Mouse (Mus musculus): Measurements from ENCODE around the gene Mrgprh. TPM values are rescaled to one million over a fixed set of nuclear protein-coding genes. Genes with fewer than 3 reads are reported as not detected.

The Mrgprh gene
- not detected for polyA plus RNA-seq (2017; shearing (Covaris generic))

GRCm38 (mm10) chr17:12875734-12876133, at the start of gene Mrgprh:
Mrgprh (plus strand) TSS chr17:12876034.

GRCm38 (mm10) chr17:12868043-12868442, 7.8 kb upstream of the Mrgprh start, which contains the start of gene Mas1:
Mas1 (minus strand) TSS chr17:12868143.

GRCm38 (mm10) chr17:12909361-12910280, 33.8 kb downstream of the Mrgprh start, which contains the start of gene Pnldc1:
Pnldc1 (minus strand) TSS chr17:12910230.

GRCm38 (mm10) chr17:12915488-12915880, 39.6 kb downstream of the Mrgprh start, which contains the start of gene Tcp1:
Tcp1 (plus strand) TSS chr17:12915701.

GRCm38 (mm10) chr17:12915881-12916583, 40.2 kb downstream of the Mrgprh start, which contains the start of gene Mrpl18:
Mrpl18 (minus strand) TSS chr17:12916345.

Other genes with a start within 250 kb of the Mrgprh start
- not detected for gene Slc22a1, start 200.2 kb upstream of the Mrgprh start, polyA plus RNA-seq (2017; shearing (Covaris generic))
- gene Igf2r, start 106.4 kb upstream of the Mrgprh start, polyA plus RNA-seq (2017; shearing (Covaris generic)) = 44.3 TPM
- not detected for gene Mas1, start 7.9 kb upstream of the Mrgprh start, polyA plus RNA-seq (2017; shearing (Covaris generic))
- gene Pnldc1, start 34.2 kb downstream of the Mrgprh start, polyA plus RNA-seq (2017; shearing (Covaris generic)) = 2.1 TPM
- 218 TPM for gene Tcp1, start 39.7 kb downstream of the Mrgprh start, polyA plus RNA-seq (2017; shearing (Covaris generic))
- gene Mrpl18, start 40.3 kb downstream of the Mrgprh start, polyA plus RNA-seq (2017; shearing (Covaris generic)) = 54.3 TPM
- 2.1 TPM for gene Acat3, start 64.6 kb downstream of the Mrgprh start, polyA plus RNA-seq (2017; shearing (Covaris generic))
- gene Acat2, start 84.7 kb downstream of the Mrgprh start, polyA plus RNA-seq (2017; shearing (Covaris generic)) = 36.6 TPM
- gene Wtap, start 118.1 kb downstream of the Mrgprh start, polyA plus RNA-seq (2017; shearing (Covaris generic)) = 83.1 TPM
- 101 TPM for gene Sod2, start 130.8 kb downstream of the Mrgprh start, polyA plus RNA-seq (2017; shearing (Covaris generic))
- not detected for gene Gpr31b, start 176.3 kb downstream of the Mrgprh start, polyA plus RNA-seq (2017; shearing (Covaris generic))
- gene Tcp10b, start 185.1 kb downstream of the Mrgprh start, polyA plus RNA-seq (2017; shearing (Covaris generic)) = not detected